Mouse (Mus musculus) v-Abl transformed pro-B cells (cell line): ENCODE data around the gene Tmem106b.

Experiments used
- in situ Hi-C, 2 experiments: fragments of 400-800 bp; cut with MboI; formaldehyde crosslinking; loops; one replicate each; pipeline ENCODE4 v1.15.1; 2025; ENCODE audit not compliant: unreplicated experiment in 2 of 2

Tmem106b gene

DNA sequence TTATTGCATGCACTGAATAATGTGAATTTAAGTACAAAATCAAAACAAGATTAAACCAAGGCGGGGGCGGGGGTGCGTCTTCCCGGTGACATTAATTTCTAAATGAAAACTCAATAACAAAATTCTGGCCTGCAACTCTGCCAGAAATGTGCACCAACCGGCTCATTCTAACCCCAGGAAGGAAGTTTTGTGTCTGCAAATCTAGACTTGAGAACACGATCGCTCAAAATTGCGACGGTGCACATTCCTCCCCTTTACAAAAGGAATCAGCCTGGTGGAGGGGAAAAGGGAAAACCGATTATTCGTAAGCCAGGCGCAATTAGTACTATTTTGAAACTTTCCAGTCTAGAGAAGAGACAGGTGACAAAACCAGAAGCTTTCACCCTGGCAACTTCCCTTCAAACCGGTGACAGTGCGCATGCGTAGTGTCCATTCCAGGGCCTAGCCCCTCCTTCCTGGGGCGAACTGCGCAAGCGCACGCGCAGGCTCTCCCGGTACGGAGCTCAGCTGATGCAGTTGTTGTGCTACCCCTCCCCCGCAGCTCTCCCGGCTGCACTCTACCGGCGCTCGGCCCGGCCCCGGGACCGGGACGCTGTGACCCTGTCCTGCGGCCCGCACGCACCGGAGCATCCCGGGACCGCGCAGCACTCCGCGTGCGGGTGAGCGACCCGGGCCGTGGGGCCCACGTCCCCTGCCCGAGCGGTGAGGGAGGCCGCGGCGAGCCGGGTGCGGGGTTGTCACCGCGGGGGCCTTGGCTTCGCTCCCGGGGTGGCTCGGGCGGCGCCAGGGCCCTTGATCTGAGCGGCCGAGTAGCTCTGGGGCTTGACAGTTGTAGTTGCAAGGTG, at the start of gene Tmem106b:
TSS of gene Tmem106b (plus strand) at position 458 of the 845 bp plus-strand sequence.
- in situ Hi-C loops: loop anchor here (25.0 kb wide), 6 partner anchors 543 to 1732 kb away; partner anchors contain the start of genes Ndufa4 (in 2 of the 2), Phf14 (in 2 of the 2) and Tmem168 (in 2 of the 2)

- in situ Hi-C loops: no loop called here
Observed at GRCm38 (mm10) chr6:13021245-13022100, 48.1 kb upstream of the Tmem106b start.

DNA sequence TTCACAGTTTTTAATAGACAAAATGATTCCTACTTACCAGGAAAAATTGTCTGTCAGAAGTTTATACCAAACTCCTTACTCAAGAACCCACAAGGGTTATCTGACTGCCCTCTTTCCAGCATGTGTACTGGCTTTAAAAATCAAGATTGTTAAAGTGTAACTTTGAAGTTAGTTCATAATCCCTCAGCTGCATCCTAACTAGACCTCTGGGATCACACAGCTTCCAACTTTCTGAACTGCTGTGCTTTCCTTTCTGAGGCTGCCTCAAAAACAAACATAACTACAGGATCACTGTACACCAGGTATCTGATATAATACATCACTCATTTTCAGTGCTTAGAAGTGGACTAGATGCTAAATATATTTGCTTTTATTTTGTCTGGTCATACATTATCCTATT, 39.0 kb upstream of the Tmem106b start:
- in situ Hi-C loops: no loop called here

GRCm38 (mm10) chr6:13030961-13031360, 38.6 kb upstream of the Tmem106b start:
- in situ Hi-C loops: no loop called here

DNA sequence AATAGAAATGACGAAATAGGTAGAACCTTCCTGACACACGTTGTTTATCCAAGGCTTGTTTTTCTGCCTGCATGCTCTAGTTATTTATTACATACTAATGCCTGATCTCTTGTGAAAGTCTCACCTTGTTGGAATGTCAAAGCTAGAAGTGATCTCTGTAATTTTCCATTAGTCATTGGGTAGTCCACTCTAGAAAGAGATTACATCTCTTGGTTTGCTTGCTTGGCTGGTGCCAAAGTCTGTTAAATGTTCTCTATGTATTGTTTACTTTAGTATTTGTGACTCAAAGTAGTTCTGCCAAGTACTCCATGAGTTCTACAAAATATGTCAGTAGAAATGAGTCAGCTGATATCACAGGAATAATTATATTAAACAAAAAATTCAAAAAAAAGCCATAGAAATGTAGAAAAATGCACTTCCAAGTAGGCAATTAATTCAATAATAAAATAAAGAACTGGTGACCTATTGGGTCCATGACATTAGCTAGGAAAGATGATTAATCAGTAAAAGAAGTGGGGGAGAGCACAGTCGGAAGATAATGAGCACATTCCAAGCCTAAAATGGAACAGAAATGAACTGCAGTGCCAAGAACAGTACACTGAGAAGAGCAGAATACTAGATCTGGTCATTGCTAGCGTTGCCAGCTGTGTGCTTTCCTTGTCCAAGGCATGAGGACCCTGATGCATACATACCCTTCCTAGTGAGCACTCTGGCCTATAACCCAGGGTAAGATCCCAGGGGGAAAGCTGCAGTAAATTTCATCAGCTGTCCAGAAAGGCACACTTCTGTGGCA, 17.0 kb upstream of the Tmem106b start:
- in situ Hi-C loops: loop anchor here (25.0 kb wide), 6 partner anchors 560 to 1715 kb away; partner anchors contain the start of genes Ndufa4 (in 2 of the 2), Phf14 (in 2 of the 2) and Tmem168 (in 2 of the 2)

GRCm38 (mm10) chr6:13061276-13062039, 8.1 kb upstream of the Tmem106b start:
- in situ Hi-C loops: loop anchor here (25.0 kb wide), 6 partner anchors 551 to 1724 kb away; partner anchors contain the start of genes Ndufa4 (in 2 of the 2), Phf14 (in 2 of the 2) and Tmem168 (in 2 of the 2)

GRCm38 (mm10) chr6:13062063-13062462, 7.5 kb upstream of the Tmem106b start:
- in situ Hi-C loops: loop anchor here (25.0 kb wide), 6 partner anchors 550 to 1725 kb away; partner anchors contain the start of genes Ndufa4 (in 2 of the 2), Phf14 (in 2 of the 2) and Tmem168 (in 2 of the 2)

GRCm38 (mm10) chr6:13062691-13063255, 6.8 kb upstream of the Tmem106b start:
- in situ Hi-C loops: loop anchor here (25.0 kb wide), 6 partner anchors 550 to 1725 kb away; partner anchors contain the start of genes Ndufa4 (in 2 of the 2), Phf14 (in 2 of the 2) and Tmem168 (in 2 of the 2)

- in situ Hi-C loops: loop anchor here (25.0 kb wide), 6 partner anchors 542 to 1733 kb away; partner anchors contain the start of genes Ndufa4 (in 2 of the 2), Phf14 (in 2 of the 2) and Tmem168 (in 2 of the 2)
Observed at GRCm38 (mm10) chr6:13070147-13070425, 527 bp downstream of the Tmem106b start.

- in situ Hi-C loops: loop anchor here (25.0 kb wide), 6 partner anchors 542 to 1733 kb away; partner anchors contain the start of genes Ndufa4 (in 2 of the 2), Phf14 (in 2 of the 2) and Tmem168 (in 2 of the 2)
Observed at GRCm38 (mm10) chr6:13070485-13070884, 926 bp downstream of the Tmem106b start.

DNA sequence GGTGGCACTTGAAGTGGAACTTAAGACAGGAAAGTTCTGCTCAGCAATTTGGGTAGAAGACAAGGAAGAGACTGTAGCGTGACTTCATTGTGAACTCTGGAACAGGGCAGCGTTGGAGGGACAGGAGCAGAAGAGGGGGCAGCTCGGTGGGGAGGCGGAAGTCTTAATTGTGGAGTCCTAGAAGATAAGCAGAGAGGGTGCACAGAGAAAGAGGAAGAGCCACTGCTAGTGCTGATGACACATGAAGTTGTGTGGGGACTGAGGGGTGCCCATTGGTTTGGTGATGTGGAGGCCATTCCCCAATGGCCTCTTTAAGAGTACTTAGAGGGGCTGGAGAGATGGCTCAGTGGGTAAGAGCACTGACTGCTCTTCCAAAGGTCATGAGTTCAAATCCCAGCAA, 3.5 kb downstream of the Tmem106b start:
- in situ Hi-C loops: loop anchor here (25.0 kb wide), 6 partner anchors 539 to 1736 kb away; partner anchors contain the start of genes Ndufa4 (in 2 of the 2), Phf14 (in 2 of the 2) and Tmem168 (in 2 of the 2)

GRCm38 (mm10) chr6:13073876-13074275, 4.3 kb downstream of the Tmem106b start:
- in situ Hi-C loops: loop anchor here (25.0 kb wide), 6 partner anchors 538 to 1737 kb away; partner anchors contain the start of genes Ndufa4 (in 2 of the 2), Phf14 (in 2 of the 2) and Tmem168 (in 2 of the 2)

GRCm38 (mm10) chr6:13082881-13083280, 13.3 kb downstream of the Tmem106b start:
- in situ Hi-C loops: loop anchor here in 1 of 2 experiments (25.0 kb wide), 1 partner anchor 604 kb away; the partner anchor contains the start of gene Bmt2

DNA sequence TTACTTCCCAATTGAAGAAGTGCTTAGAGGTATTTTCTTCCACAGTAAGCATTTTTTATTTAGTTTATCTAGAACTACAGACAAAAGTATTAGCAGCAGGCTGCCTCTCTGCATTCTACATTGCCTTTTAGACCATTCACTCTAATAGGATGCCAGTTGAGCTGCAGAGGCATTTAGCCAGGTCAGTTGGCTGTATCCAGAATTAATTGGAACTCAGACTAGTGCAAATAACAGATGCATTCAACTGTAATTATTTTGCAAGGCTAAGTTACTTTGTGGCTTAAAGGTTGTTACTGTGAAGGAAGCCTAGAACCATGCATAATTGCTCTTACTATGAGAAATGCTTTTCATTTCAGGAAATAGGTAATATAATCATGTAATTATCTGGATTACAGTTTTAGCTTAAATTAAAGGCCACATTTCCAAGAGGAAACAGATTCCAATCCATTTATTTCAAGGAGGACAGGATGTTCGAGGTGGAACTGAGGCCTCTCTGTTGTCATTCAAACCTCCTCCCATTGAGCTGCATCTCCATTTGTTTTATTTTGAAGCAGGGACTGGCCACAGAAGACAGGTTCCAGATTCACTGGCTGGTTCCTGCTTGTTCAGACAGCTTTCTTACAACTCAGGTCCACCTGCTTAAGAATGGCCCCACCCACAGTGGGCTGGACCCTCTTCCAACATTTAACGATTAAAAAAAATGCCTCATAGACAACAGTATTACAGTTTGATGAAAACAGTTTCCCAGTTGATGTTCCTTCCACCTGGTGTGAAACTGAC, 27.3 kb downstream of the Tmem106b start:
- in situ Hi-C loops: loop anchor here in 1 of 2 experiments (25.0 kb wide), 1 partner anchor 590 kb away; the partner anchor contains the start of gene Bmt2

- in situ Hi-C loops: no loop called here
Observed at GRCm38 (mm10) chr6:13100137-13100536, 30.6 kb downstream of the Tmem106b start.

GRCm38 (mm10) chr6:13108662-13109061, 39.1 kb downstream of the Tmem106b start:
- in situ Hi-C loops: no loop called here

DNA sequence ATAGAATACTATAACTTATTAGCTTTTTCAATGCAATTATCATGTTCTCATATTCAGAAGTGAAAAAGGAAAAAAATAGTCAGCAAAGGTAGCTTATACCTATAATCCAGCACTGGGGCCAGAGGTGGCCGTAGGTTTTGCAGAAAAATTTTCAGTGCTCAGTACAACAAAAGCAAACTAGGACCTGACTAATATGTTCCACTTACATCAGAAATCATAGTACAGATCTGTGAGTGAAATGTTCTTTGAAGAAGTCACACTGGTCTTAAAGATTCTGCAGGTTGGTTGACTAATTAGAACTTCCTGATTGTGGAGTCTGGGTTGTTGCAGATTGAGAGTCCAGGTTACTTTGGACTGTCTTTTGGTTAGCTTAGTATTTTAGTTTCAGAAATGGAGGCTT, 67.7 kb downstream of the Tmem106b start:
- in situ Hi-C loops: no loop called here
